Mouse (Mus musculus) inflammation-experienced regulatory T-cells, adult 6 months (primary cell): Measurements from ENCODE around the gene Olfr1489. TPM values are rescaled to one million over a fixed set of nuclear protein-coding genes. Genes with fewer than 3 reads are reported as not detected.
"Not testable (repeated sequence)": the region's sequence is repeated elsewhere in the genome, so short reads cannot be mapped to it uniquely, and the experiment has no call there.

Experiments used
- ATAC-seq: one replicate; pipeline ENCODE4 v1.8.0; 2017
- polyA plus RNA-seq, 3 experiments: library from polyadenylated mRNA; unstranded; fragments of 100-300 nt; shearing (Covaris generic); gene quantifications; one replicate each; pipeline ENCODE4 v1.2.1; 2017

Gene Olfr1489
- not detected for polyA plus RNA-seq

- ATAC-seq: no peak
Measured at GRCm38 (mm10) chr19:13631321-13631720, at the start of gene Olfr1489. Gene Olfr1489, plus strand, starts transcription at chr19:13631621.

GRCm38 (mm10) chr19:13583211-13583610 is 48.2 kb upstream of the Olfr1489 start, which contains the start of gene Olfr1484:
Gene Olfr1484, plus strand, starts transcription at chr19:13583511.
- no peak for ATAC-seq

GRCm38 (mm10) chr19:13617075-13617474 is 14.3 kb upstream of the Olfr1489 start, which contains the start of gene Olfr1487:
Gene Olfr1487, plus strand, starts transcription at chr19:13617375.
- ATAC-seq: not testable (repeated sequence)

GRCm38 (mm10) chr19:13650791-13651190 is 19.4 kb downstream of the Olfr1489 start, which contains the start of gene Olfr1490:
Gene Olfr1490, plus strand, starts transcription at chr19:13651091.
- ATAC-seq: no peak

Other genes with a start within 250 kb of the Olfr1489 start
- gene Olfr1469, start 223.8 kb upstream of the Olfr1489 start, polyA plus RNA-seq: not detected
- not detected for gene Olfr1471, start 188.2 kb upstream of the Olfr1489 start, polyA plus RNA-seq
- gene Olfr1472, start 175.5 kb upstream of the Olfr1489 start, polyA plus RNA-seq: not detected
- not detected for gene Olfr1474, start 162.1 kb upstream of the Olfr1489 start, polyA plus RNA-seq
- not detected for gene Olfr1475, start 151.4 kb upstream of the Olfr1489 start, polyA plus RNA-seq
- under 1 TPM in 1 of 3 experiments, not detected in 2; 0.16 TPM for gene Olfr1477, start 131.1 kb upstream of the Olfr1489 start, polyA plus RNA-seq
- not detected for gene Olfr1480, start 103.7 kb upstream of the Olfr1489 start, polyA plus RNA-seq
- not detected for gene Olfr1484, start 48.1 kb upstream of the Olfr1489 start, polyA plus RNA-seq
- not detected for gene Olfr1487, start 14.2 kb upstream of the Olfr1489 start, polyA plus RNA-seq
- gene Olfr1490, start 19.5 kb downstream of the Olfr1489 start, polyA plus RNA-seq: not detected
- gene Olfr1491, start 65.6 kb downstream of the Olfr1489 start, polyA plus RNA-seq: not detected
- not detected for gene Olfr1493-ps1, start 91.7 kb downstream of the Olfr1489 start, polyA plus RNA-seq
- not detected for gene Olfr1494, start 108.1 kb downstream of the Olfr1489 start, polyA plus RNA-seq
- under 1 TPM in 1 of 3 experiments, not detected in 2; 0.57 TPM for gene Olfr1495, start 133.0 kb downstream of the Olfr1489 start, polyA plus RNA-seq
- gene Olfr1496, start 146.3 kb downstream of the Olfr1489 start, polyA plus RNA-seq: not detected
- not detected for gene Olfr1497, start 166.6 kb downstream of the Olfr1489 start, polyA plus RNA-seq
- not detected for gene Olfr1499, start 187.8 kb downstream of the Olfr1489 start, polyA plus RNA-seq
- gene Olfr1500, start 198.9 kb downstream of the Olfr1489 start, polyA plus RNA-seq: under 1 TPM in 2 of 3 experiments, not detected in 1; 0.35 to 0.55 TPM
- gene Olfr1501, start 219.1 kb downstream of the Olfr1489 start, polyA plus RNA-seq: not detected
- gene Olfr1502, start 230.2 kb downstream of the Olfr1489 start, polyA plus RNA-seq: not detected